Mouse (Mus musculus): ENCODE measurements around the gene Xpnpep1. TPM values are rescaled to one million over a fixed set of nuclear protein-coding genes. Genes with fewer than 3 reads are reported as not detected.

Xpnpep1 gene
- polyA plus RNA-seq, 1 experiment from 2014 or later, result 150 TPM

- WGBS, result 87% methylated on average over 18 of the region's 18 CpGs
- Histone ChIP-seq H3K9me3 (replicated peaks) (no peaks in the 10 kb centered on the region; the same call in 1 of the 2 replicates), H3K36me3 (no peaks in the 10 kb centered on the region), H3K4me3 (no peak overlapping the region), H3K27ac (replicated peaks) (no peak overlapping the region; the same call in 1 of the 2 replicates), H3K4me1 (peaks cover 27% of the 10 kb centered on the region), H3K27me3 (ENCODE audit: low read depth, poor library complexity, severe bottlenecking) (no peaks in the 10 kb centered on the region)
- DNase-seq (ENCODE audit: low spot score), result no peak
Measured at GRCm38 (mm10) chr19:53076238-53076981, 36.4 kb upstream of the Xpnpep1 start.

GRCm38 (mm10) chr19:53075896-53076237 lies 35.9 kb upstream of the Xpnpep1 start:
- no peaks in the 10 kb centered on the region for H3K27me3 ChIP-seq (ENCODE audit: low read depth, poor library complexity, severe bottlenecking)
- H3K4me1 ChIP-seq, result peaks cover 21% of the 10 kb centered on the region
- 91% methylated on average over 11 of the region's 11 CpGs for WGBS
- H3K36me3 ChIP-seq, result no peaks in the 10 kb centered on the region
- no peak for DNase-seq (ENCODE audit: low spot score)
- no peak overlapping the region for H3K27ac ChIP-seq (replicated peaks)
- no peak overlapping the region for H3K4me3 ChIP-seq
- no peaks in the 10 kb centered on the region; the same call in 1 of the 2 replicates for H3K9me3 ChIP-seq (replicated peaks)

DNA sequence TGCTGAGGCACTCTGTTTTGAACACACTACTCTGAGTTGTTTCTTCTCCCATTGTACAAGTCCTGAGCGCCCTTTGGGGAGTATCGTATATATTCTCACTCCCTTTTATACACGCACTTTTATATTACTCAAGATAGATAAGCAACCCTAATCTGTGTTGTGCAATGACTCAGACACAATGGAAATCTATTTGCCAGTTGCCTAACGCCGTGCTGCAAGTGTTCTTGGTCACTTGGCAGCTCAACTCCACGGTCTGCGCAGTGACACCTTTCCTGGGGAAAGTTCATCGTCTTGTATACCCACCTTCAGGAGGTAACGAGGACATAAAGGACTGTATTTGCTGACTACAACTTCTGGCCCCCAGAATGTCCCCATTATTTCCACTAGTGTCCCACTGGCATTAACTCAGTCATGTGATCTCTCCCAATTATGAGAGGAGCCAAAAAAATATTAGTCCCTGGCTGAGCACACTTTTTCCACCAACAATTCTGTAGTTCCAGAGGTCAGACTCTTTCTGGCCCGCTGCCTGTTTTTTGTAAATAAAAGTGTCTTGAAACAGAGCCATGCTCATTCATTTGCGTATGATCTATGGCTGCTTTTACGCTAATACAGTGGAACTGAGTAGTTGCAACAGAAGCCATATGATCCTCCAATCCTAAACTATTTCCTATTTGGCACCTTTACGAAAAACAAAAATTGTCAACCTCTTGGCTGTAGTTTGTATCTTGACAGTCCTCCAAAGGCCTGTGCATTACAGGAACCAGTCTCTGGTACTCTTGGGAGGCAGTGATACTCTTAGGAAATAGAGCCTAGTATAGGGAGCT lies 35.1 kb upstream of the Xpnpep1 start:
- 97% methylated on average over 13 of the region's 13 CpGs for WGBS
- Histone ChIP-seq H3K9me3 (replicated peaks) (no peaks in the 10 kb centered on the region; the same call in 1 of the 2 replicates), H3K4me1 (peaks cover 17% of the 10 kb centered on the region), H3K36me3 (no peaks in the 10 kb centered on the region), H3K27me3 (ENCODE audit: low read depth, poor library complexity, severe bottlenecking) (no peaks in the 10 kb centered on the region), H3K4me3 (no peak overlapping the region), H3K27ac (replicated peaks) (no peak overlapping the region)
- DNase-seq (ENCODE audit: low spot score), result no peak

DNA sequence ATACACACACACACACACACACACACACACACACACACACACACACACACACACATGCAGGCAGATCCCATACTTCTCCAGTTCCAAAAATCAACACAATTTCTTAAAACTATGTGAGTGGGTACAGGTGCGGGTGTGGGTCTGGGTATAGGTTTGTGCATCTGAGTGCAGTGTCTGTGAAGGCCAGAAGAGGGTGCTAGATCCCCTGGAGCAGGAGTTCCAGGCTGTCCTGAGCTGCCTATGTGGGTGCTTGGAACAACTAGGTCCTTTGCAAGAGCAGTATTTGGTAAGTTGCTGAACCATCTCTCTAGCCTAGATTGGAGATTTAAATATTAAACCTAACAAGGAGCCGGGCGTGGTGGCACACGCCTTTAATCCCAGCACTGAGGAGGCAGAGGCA lies 33.5 kb upstream of the Xpnpep1 start:
- Histone ChIP-seq H3K27me3 (ENCODE audit: low read depth, poor library complexity, severe bottlenecking) (no peaks in the 10 kb centered on the region), H3K36me3 (no peaks in the 10 kb centered on the region), H3K4me3 (no peak overlapping the region), H3K4me1 (peaks cover 14% of the 10 kb centered on the region), H3K9me3 (replicated peaks) (no peaks in the 10 kb centered on the region; the same call in 1 of the 2 replicates), H3K27ac (replicated peaks) (no peak overlapping the region)
- no peak for DNase-seq (ENCODE audit: low spot score)
- 90% methylated on average over 4 of the region's 4 CpGs for WGBS

- DNase-seq (ENCODE audit: low spot score), result no peak
- H3K4me1 ChIP-seq, result peaks cover 12% of the 10 kb centered on the region
- whole genome bisulfite sequencing, result 85% methylated on average over 5 of the region's 5 CpGs
- H3K36me3 ChIP-seq, result no peaks in the 10 kb centered on the region
- no peaks in the 10 kb centered on the region; the same call in 1 of the 2 replicates for H3K9me3 ChIP-seq (replicated peaks)
- no peaks in the 10 kb centered on the region for H3K27me3 ChIP-seq (ENCODE audit: low read depth, poor library complexity, severe bottlenecking)
- no peak overlapping the region for H3K4me3 ChIP-seq
- no peak overlapping the region for H3K27ac ChIP-seq (replicated peaks)
Measured at GRCm38 (mm10) chr19:53072406-53072805, 32.4 kb upstream of the Xpnpep1 start.

- H3K4me1 ChIP-seq, result peaks cover 14% of the 10 kb centered on the region
- H3K36me3 ChIP-seq, result no peaks in the 10 kb centered on the region
- H3K27ac ChIP-seq (replicated peaks), result no peak overlapping the region
- no peak overlapping the region for H3K4me3 ChIP-seq
- H3K9me3 ChIP-seq (replicated peaks), result no peaks in the 10 kb centered on the region; the same call in 1 of the 2 replicates
- H3K27me3 ChIP-seq (ENCODE audit: low read depth, poor library complexity, severe bottlenecking), result no peaks in the 10 kb centered on the region
- WGBS, result 79% methylated on average over 5 of the region's 5 CpGs
- no peak for DNase-seq (ENCODE audit: low spot score)
Measured at GRCm38 (mm10) chr19:53071651-53072050, 31.6 kb upstream of the Xpnpep1 start.

- H3K27ac ChIP-seq (replicated peaks), result no peak overlapping the region
- H3K9me3 ChIP-seq (replicated peaks), result no peaks in the 10 kb centered on the region; the same call in 1 of the 2 replicates
- peaks cover 16% of the 10 kb centered on the region for H3K4me1 ChIP-seq
- 92% methylated on average over 4 of the region's 4 CpGs for WGBS
- no peaks in the 10 kb centered on the region for H3K36me3 ChIP-seq
- H3K4me3 ChIP-seq, result no peak overlapping the region
- no peaks in the 10 kb centered on the region for H3K27me3 ChIP-seq (ENCODE audit: low read depth, poor library complexity, severe bottlenecking)
- no peak for DNase-seq (ENCODE audit: low spot score)
Measured at GRCm38 (mm10) chr19:53070870-53071269, 30.9 kb upstream of the Xpnpep1 start.

DNA sequence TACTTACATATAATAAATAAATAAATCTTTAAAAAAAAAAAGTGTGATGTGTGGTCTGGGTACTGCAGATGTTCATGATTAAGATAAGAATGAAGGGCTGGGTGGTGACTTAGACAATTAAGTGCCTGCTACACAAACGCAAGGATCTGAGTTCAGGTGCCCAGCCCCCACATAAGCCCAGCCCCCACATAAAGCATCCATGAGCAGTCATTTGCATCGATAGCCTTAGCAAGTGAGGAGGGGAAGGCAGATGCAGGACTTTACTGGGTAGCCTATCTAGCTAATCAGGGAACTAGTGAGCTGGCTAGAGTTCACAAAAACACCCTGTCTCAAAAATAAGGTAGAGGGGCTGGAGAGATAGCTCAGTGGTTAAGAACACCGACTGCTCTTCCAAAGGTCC lies 29.4 kb upstream of the Xpnpep1 start:
- H3K4me3 ChIP-seq, result no peak overlapping the region
- H3K9me3 ChIP-seq (replicated peaks), result no peaks in the 10 kb centered on the region; the same call in 1 of the 2 replicates
- no peaks in the 10 kb centered on the region for H3K36me3 ChIP-seq
- H3K4me1 ChIP-seq, result peaks cover 16% of the 10 kb centered on the region
- DNase-seq (ENCODE audit: low spot score), result no peak
- 84% methylated on average over 3 of the region's 3 CpGs for WGBS
- H3K27ac ChIP-seq (replicated peaks), result no peak overlapping the region
- no peaks in the 10 kb centered on the region for H3K27me3 ChIP-seq (ENCODE audit: low read depth, poor library complexity, severe bottlenecking)

- no peak overlapping the region for H3K4me3 ChIP-seq
- H3K4me1 ChIP-seq, result peaks cover 11% of the 10 kb centered on the region
- H3K27me3 ChIP-seq (ENCODE audit: low read depth, poor library complexity, severe bottlenecking), result no peaks in the 10 kb centered on the region
- H3K9me3 ChIP-seq (replicated peaks), result no peaks in the 10 kb centered on the region
- DNase-seq (ENCODE audit: low spot score), result no peak
- no peaks in the 10 kb centered on the region for H3K36me3 ChIP-seq
- WGBS, result 58% methylated on average over 10 of the region's 10 CpGs
- 0 out of 2 replicates have a peak overlapping the region, but pooled peaks have one; percentile 23 for H3K27ac ChIP-seq (replicated peaks)
Measured at GRCm38 (mm10) chr19:53066934-53067333, 26.9 kb upstream of the Xpnpep1 start.

- no peak overlapping the region for H3K4me3 ChIP-seq
Measured at GRCm38 (mm10) chr19:53066531-53066930, 26.5 kb upstream of the Xpnpep1 start.

GRCm38 (mm10) chr19:53064972-53065361 lies 25.0 kb upstream of the Xpnpep1 start:
- 78% methylated on average over 8 of the region's 8 CpGs for WGBS
- Histone ChIP-seq H3K9me3 (replicated peaks) (no peaks in the 10 kb centered on the region), H3K4me3 (no peak overlapping the region), H3K27ac (replicated peaks) (no peak overlapping the region), H3K27me3 (ENCODE audit: low read depth, poor library complexity, severe bottlenecking) (no peaks in the 10 kb centered on the region), H3K4me1 (peaks cover 8% of the 10 kb centered on the region), H3K36me3 (no peaks in the 10 kb centered on the region)
- no peak for DNase-seq (ENCODE audit: low spot score)

More at GRCm38 (mm10) chr19:53066531-53066930, 26.5 kb upstream of the Xpnpep1 start:
- H3K9me3 ChIP-seq (replicated peaks), result no peaks in the 10 kb centered on the region
- no peaks in the 10 kb centered on the region for H3K36me3 ChIP-seq
- DNase-seq (ENCODE audit: low spot score), result no peak
- WGBS, result 56% methylated on average over 9 of the region's 9 CpGs
- H3K27ac ChIP-seq (replicated peaks), result 0 out of 2 replicates have a peak overlapping the region, but pooled peaks have one; percentile 23
- peaks cover 8% of the 10 kb centered on the region for H3K4me1 ChIP-seq
- H3K27me3 ChIP-seq (ENCODE audit: low read depth, poor library complexity, severe bottlenecking), result no peaks in the 10 kb centered on the region

DNA sequence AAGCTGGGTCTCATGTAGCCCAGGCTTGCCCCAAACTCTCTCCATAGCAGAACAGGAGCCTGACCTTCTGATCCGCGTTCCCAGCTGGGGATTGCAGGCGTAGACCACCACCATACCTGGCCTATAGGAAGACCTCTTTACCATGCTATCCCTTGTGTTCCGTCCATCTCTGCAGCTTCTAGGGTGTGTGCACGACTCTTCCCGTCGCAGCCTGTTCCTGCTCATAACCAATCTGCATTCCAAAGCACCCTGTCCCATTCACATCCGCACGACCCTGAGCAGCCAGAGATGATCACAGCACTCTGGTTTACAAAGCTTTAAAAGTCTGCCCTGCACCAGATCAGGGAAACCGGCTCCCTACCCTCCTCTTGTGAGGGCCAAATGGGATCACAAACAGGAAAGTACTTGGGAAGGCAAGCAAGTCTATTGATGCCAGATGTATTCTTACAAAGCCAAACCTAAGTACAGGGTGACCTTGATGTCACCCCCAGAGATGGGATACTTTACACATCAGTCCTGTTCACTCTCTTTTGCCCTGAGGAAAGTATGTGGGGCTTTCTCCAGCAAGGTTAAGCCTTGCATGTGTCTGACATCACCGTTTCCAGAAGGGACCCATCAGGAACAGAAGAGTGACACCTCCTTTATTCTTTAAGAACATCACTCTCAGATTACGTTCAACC lies 24.4 kb upstream of the Xpnpep1 start:
- no peaks in the 10 kb centered on the region for H3K9me3 ChIP-seq (replicated peaks)
- H3K27ac ChIP-seq (replicated peaks), result no peak overlapping the region
- peaks cover 8% of the 10 kb centered on the region for H3K4me1 ChIP-seq
- no peak overlapping the region for H3K4me3 ChIP-seq
- 73% methylated on average over 12 of the region's 12 CpGs for WGBS
- H3K36me3 ChIP-seq, result no peaks in the 10 kb centered on the region
- no peaks in the 10 kb centered on the region for H3K27me3 ChIP-seq (ENCODE audit: low read depth, poor library complexity, severe bottlenecking)
- no peak for DNase-seq (ENCODE audit: low spot score)

Measured in midbrain, embryonic 10.5 days (tissue).